Mouse (Mus musculus) heart, embryonic 13.5 days (tissue): ENCODE measurements around the gene Ap5s1. TPM values are rescaled to one million over a fixed set of nuclear protein-coding genes. Genes with fewer than 3 reads are reported as not detected.

Experiments
- ATAC-seq: fragments of 200-750 bp; cut with Nextera tagmentation; 2 replicates; pipeline ENCODE4 v1.8.0; 2017; ENCODE audit warnings: moderate TSS enrichment; ENCODE audit not compliant: insufficient number of reproducible peaks, low FRiP score, low TSS enrichment; ENCODE audit errors: extremely low read depth
- H3K27ac ChIP-seq: fragments of 300-500 bp; sonication (generic); replicated peaks from 2 replicates; pipeline ENCODE4 v1.5.1; 2015; ENCODE audit warnings: moderate library complexity, mild to moderate bottlenecking, inconsistent platforms
- H3K27me3 ChIP-seq: fragments of 300-500 bp; sonication (generic); replicated peaks from 2 replicates; pipeline ENCODE4 v1.6.1; 2015; ENCODE audit warnings: mild to moderate bottlenecking, inconsistent platforms
- H3K36me3 ChIP-seq: fragments of 300-500 bp; sonication (generic); 2 replicates; pipeline ENCODE4 v1.6.1; 2015; ENCODE audit warnings: mild to moderate bottlenecking, inconsistent platforms
- H3K4me1 ChIP-seq: fragments of 300-500 bp; sonication (generic); 2 replicates; pipeline ENCODE4 v1.6.1; 2015; ENCODE audit warnings: inconsistent platforms
- H3K4me2 ChIP-seq: fragments of 300-500 bp; sonication (generic); 2 replicates; pipeline ENCODE4 v1.6.1; 2015; ENCODE audit warnings: inconsistent platforms, mild to moderate bottlenecking, moderate library complexity
- H3K4me3 ChIP-seq: fragments of 300-500 bp; sonication (generic); 2 replicates; pipeline ENCODE4 v1.5.1; 2015; ENCODE audit warnings: moderate library complexity, mild to moderate bottlenecking, inconsistent platforms
- H3K9ac ChIP-seq: fragments of 300-500 bp; sonication (generic); 2 replicates; pipeline ENCODE4 v1.6.1; 2015; ENCODE audit warnings: inconsistent platforms, mild to moderate bottlenecking, moderate library complexity
- H3K9me3 ChIP-seq: fragments of 300-500 bp; sonication (generic); 2 replicates; pipeline ENCODE4 v1.6.1; 2016; ENCODE audit warnings: inconsistent platforms
- WGBS: fragments of 180-500 bp; shearing (Covaris S2); methylation state at CpG from one replicate; pipeline ENCODE4 v1.1.7; 2015; ENCODE audit warnings: mixed read lengths; 5-methylcytosine and 5-hydroxymethylcytosine counted together
- polyA plus RNA-seq: library from polyadenylated mRNA; unstranded; fragments of >200 nt; fragmentation: Nextera tagmentation; extraction: Ambion mirVana; gene quantifications from 2 replicates; pipeline ENCODE4 v1.2.1, GENCODE M21; 2015

The Ap5s1 gene
- polyA plus RNA-seq, 1 experiment from 2014 or later = 32.0 TPM

- Histone ChIP-seq H3K4me1 (peaks cover 63% of the 10 kb centered on the region), H3K4me3 (peak overlapping the region; percentile 51), H3K36me3 (peaks cover 23% of the 10 kb centered on the region), H3K27ac (no peak overlapping the region), H3K9ac (peak overlapping the region; percentile 68), H3K9me3 (no peaks in the 10 kb centered on the region), H3K4me2 (peak overlapping the region; percentile 82), H3K27me3 (peaks cover 47% of the 10 kb centered on the region)
- ATAC-seq = no peak
- WGBS = 5% methylated on average over 11 of the region's 11 CpGs
Observed at GRCm38 (mm10) chr2:131174700-131175099, 32.2 kb upstream of the Ap5s1 start.

- no peaks in the 10 kb centered on the region for H3K9me3 ChIP-seq
- H3K36me3 ChIP-seq = peaks cover 23% of the 10 kb centered on the region
- 72% methylated on average over 3 of the region's 3 CpGs for WGBS
- H3K4me1 ChIP-seq = peaks cover 63% of the 10 kb centered on the region
- H3K4me3 ChIP-seq = no peak overlapping the region
- H3K27me3 ChIP-seq = peaks cover 40% of the 10 kb centered on the region
- no peak overlapping the region for H3K4me2 ChIP-seq
- H3K27ac ChIP-seq = no peak overlapping the region
- no peak overlapping the region for H3K9ac ChIP-seq
- no peak for ATAC-seq
Observed at GRCm38 (mm10) chr2:131175286-131175944, 31.5 kb upstream of the Ap5s1 start.

DNA sequence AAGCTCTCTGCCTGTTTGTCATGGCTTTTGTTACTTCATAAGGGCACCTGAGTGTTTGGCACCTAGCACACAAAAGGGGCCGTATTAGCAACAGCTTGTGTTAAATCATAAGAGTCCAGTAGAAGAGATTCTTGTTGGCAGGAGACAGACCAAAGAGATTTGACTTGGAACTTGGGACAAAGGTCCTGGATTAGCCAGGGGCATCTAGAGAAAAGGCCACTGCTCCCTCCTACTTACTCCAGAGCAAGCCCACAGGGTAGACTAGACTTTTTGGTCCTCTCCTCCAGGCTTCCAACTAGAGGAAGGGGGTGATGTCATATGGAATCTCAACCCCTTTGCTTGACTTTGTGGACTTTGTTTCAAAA lies 31.0 kb upstream of the Ap5s1 start:
- H3K4me1 ChIP-seq = peaks cover 60% of the 10 kb centered on the region
- 0 out of 2 replicates have a peak overlapping the region, but pooled peaks have one; percentile 4 for H3K27ac ChIP-seq
- H3K4me2 ChIP-seq = no peak overlapping the region

DNA sequence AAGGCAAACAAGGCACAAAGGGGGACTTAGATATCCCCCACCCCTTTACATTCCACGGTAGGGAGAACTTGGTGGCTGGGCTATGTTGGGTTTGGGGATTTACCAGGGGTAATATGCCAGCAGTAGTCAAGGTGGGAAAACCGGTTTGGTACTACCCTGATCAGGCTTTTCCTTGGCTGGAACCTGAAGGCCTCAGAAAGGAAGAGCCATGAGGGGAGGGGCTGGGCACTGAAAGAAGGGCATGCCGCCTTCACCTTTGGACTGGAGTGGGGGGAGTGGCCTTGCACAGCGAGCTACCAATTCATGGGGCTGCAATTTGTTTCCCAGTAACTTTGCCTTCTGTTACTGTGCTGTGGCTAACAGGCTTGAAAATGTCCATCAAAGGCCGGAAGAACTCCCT lies 30.4 kb upstream of the Ap5s1 start:
- no peak for ATAC-seq
- H3K9me3 ChIP-seq = no peaks in the 10 kb centered on the region
- peak overlapping the region; percentile 98; the same call in 1 of the 2 replicates for H3K4me2 ChIP-seq
- H3K27me3 ChIP-seq = peaks cover 29% of the 10 kb centered on the region
- peak overlapping the region; percentile 4; the same call in 1 of the 2 replicates for H3K27ac ChIP-seq
- peaks cover 55% of the 10 kb centered on the region for H3K4me1 ChIP-seq
- WGBS = 59% methylated on average over 5 of the region's 5 CpGs
- H3K9ac ChIP-seq = peak overlapping the region; percentile 98
- peaks cover 23% of the 10 kb centered on the region for H3K36me3 ChIP-seq
- H3K4me3 ChIP-seq = no peak overlapping the region

More for the DNA sequence above, 31.0 kb upstream of the Ap5s1 start:
- no peak for ATAC-seq
- Histone ChIP-seq H3K4me3 (no peak overlapping the region), H3K36me3 (peaks cover 23% of the 10 kb centered on the region), H3K9me3 (no peaks in the 10 kb centered on the region), H3K27me3 (peaks cover 35% of the 10 kb centered on the region), H3K9ac (0 out of 2 replicates have a peak overlapping the region, but pooled peaks have one; percentile 98)
- WGBS = 92% methylated on average over 1 of the region's 1 CpGs

DNA sequence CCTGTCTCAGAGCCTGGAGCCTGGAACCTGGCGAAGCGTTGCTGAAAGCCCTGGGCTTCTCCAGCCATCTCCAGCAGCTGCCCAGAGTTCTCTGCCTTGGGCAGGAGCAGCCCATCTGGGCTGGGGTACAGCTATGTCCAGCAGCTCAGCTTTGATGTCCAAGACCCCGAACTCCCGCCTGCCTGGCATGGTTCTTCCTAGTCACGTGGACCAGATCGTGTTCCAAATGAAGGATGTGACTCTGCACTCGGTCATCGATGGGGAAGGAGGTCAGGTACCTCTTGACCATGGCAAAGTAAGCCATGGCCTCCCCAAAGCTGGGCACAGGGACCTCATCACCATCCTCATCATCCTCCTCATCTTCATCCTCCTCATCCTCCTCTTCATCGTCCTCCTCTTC lies 28.9 kb upstream of the Ap5s1 start:
- H3K27ac ChIP-seq = no peak overlapping the region
- 87% methylated on average over 9 of the region's 9 CpGs for WGBS

DNA sequence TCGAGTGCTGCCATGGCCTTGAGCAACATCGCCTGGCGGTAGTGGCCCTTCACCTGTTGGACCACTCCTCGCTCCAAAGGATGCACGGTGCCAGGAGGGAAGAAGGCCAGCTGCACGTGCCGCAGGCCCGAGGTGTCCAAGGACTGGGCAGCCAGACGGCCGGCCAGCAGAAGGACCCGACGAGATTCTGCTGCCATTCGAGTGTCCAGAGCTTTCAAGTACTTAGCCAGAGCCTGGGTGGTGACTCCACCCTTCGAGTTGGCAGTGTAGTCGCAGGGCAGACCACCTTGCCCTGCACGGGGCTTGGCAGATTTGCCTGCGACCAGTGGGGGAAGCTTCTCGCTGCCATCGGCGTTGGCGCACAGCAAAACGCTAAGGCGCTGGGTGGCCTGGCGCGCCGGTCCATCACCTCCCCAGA lies 28.0 kb upstream of the Ap5s1 start:
- H3K9me3 ChIP-seq = no peaks in the 10 kb centered on the region
- 0 out of 2 replicates have a peak overlapping the region, but pooled peaks have one; percentile 91 for H3K27ac ChIP-seq
- H3K27me3 ChIP-seq = peaks cover 6% of the 10 kb centered on the region
- H3K4me1 ChIP-seq = peaks cover 49% of the 10 kb centered on the region
- 30% methylated on average over 26 of the region's 26 CpGs for WGBS
- H3K4me3 ChIP-seq = peak overlapping the region; percentile 84
- H3K4me2 ChIP-seq = peak overlapping the region; percentile 98
- no peak for ATAC-seq
- H3K36me3 ChIP-seq = peaks cover 23% of the 10 kb centered on the region
- H3K9ac ChIP-seq = peak overlapping the region; percentile 98

More for the DNA sequence above, 28.9 kb upstream of the Ap5s1 start:
- Histone ChIP-seq H3K4me1 (peaks cover 49% of the 10 kb centered on the region), H3K9ac (peak overlapping the region; percentile 98), H3K4me2 (peak overlapping the region; percentile 98), H3K27me3 (peaks cover 15% of the 10 kb centered on the region), H3K9me3 (no peaks in the 10 kb centered on the region), H3K4me3 (peak overlapping the region; percentile 84), H3K36me3 (peaks cover 23% of the 10 kb centered on the region)
- ATAC-seq = no peak

DNA sequence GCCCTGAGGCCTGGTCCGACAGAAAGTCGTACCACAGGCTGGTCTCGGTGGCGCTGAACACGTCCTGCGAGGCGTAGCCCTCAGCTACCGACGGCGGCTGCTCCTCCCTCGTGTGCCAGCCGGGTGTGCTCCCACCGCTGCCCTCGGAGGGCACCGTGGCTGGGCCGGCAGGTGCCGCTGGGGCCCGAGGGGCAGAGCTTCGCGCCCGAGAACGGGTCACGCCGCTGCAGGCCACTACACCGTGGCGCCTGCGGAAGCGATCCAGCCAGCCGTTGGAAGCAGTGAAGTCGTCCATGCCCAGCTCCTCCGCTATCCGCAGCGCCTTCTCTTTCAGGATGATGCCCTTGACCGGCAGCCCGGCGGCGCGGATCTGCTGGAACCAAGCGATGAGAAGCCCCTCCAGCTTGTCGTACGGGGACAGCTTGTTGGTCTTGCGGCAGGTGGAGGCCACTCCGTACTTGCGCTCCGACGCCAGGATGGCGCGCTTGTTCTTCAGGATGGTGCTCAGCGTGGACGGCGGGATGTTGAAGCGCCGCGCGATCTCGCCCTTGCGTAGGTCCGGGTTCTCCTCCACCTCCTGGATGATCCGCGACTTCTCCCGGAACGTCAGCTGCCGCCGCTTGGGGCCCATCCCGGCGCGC lies 27.5 kb upstream of the Ap5s1 start:
- H3K9ac ChIP-seq = peak overlapping the region; percentile 98
- peak overlapping the region; percentile 91 for H3K27ac ChIP-seq
- peak overlapping the region; percentile 84 for H3K4me3 ChIP-seq
- peak overlapping the region; percentile 98 for H3K4me2 ChIP-seq
- peak; percentile 11; the same call in 1 of the 2 replicates for ATAC-seq
- peaks cover 23% of the 10 kb centered on the region for H3K36me3 ChIP-seq
- H3K4me1 ChIP-seq = peaks cover 44% of the 10 kb centered on the region
- H3K27me3 ChIP-seq = peaks cover under 1% of the 10 kb centered on the region; the same call in 1 of the 2 replicates
- no peaks in the 10 kb centered on the region for H3K9me3 ChIP-seq
- under 1% methylated on average over 60 of the region's 67 CpGs for WGBS

DNA sequence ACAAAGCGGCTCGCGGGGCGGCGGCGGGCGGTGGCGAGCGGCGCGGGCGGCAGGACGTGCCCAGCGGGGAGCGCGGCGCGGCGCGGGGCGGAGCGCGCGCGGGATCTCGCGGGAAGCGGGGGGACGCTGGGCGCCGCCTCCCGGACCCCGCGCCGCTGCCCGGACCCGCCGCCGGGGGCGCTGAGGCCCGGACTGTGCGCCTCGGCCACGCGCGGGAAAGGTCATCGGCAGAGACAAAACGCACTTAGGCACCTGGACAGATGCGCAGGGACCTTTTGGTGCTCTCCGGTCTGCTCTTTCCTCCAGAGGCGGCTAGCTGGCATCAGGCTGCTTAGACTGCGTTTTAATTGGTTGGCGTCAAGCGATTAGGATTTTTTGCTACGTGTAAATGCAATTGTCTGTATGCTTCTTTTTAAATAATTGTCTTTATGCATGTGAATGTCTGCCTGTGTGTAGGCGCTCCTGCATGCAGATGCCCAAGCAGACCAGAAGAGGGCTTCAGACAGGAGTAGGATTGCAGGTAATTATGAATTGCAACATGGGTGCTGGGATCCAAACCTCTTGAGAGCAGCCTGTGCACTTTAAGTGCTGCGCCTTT lies 26.8 kb upstream of the Ap5s1 start, which contains the start of gene Cenpb:
Cenpb (minus strand) TSS at position 78 of the 598 bp plus-strand sequence.
- H3K4me1 ChIP-seq = peaks cover 38% of the 10 kb centered on the region
- peaks cover 23% of the 10 kb centered on the region for H3K36me3 ChIP-seq
- H3K27me3 ChIP-seq = peaks cover 1% of the 10 kb centered on the region; the same call in 1 of the 2 replicates
- H3K9me3 ChIP-seq = no peaks in the 10 kb centered on the region
- peak within 1 kb of the TSS; percentile 98 for H3K9ac ChIP-seq
- 4% methylated on average over 30 of the region's 57 CpGs for WGBS
- peak; percentile 73 for ATAC-seq
- H3K27ac ChIP-seq = peak within 1 kb of the TSS; percentile 91
- H3K4me2 ChIP-seq = peak within 1 kb of the TSS; percentile 98
- H3K4me3 ChIP-seq = peak within 1 kb of the TSS; percentile 84

DNA sequence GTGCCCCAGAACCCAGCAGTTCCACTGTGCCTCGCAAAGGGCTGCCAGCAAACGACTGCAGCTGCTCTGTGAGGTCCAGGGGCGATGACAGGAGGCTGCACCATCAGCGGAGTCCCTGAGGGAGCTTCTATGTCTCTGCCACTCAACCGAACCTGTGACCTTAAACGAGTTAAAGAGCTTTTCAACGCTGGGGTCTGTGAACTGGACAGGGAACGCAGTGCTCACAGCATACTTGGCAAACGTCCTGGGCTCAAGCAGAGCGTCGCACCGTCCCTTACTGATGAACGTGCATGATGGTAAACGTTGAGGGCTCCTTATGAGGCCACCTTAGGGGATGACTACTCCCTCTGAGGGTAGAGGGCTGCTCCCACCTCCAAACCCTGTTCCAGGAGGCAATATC lies 20.5 kb upstream of the Ap5s1 start:
- peak overlapping the region; percentile 95 for H3K27ac ChIP-seq
- peaks cover 50% of the 10 kb centered on the region for H3K4me1 ChIP-seq
- H3K9ac ChIP-seq = peak overlapping the region; percentile 92
- WGBS = 1% methylated on average over 14 of the region's 14 CpGs
- H3K27me3 ChIP-seq = peaks cover 4% of the 10 kb centered on the region; the same call in 1 of the 2 replicates
- peak overlapping the region; percentile 95 for H3K4me2 ChIP-seq
- H3K4me3 ChIP-seq = peak overlapping the region; percentile 73
- H3K9me3 ChIP-seq = no peaks in the 10 kb centered on the region
- ATAC-seq = peak; percentile 56; the same call in 1 of the 2 replicates
- H3K36me3 ChIP-seq = peaks cover 23% of the 10 kb centered on the region

DNA sequence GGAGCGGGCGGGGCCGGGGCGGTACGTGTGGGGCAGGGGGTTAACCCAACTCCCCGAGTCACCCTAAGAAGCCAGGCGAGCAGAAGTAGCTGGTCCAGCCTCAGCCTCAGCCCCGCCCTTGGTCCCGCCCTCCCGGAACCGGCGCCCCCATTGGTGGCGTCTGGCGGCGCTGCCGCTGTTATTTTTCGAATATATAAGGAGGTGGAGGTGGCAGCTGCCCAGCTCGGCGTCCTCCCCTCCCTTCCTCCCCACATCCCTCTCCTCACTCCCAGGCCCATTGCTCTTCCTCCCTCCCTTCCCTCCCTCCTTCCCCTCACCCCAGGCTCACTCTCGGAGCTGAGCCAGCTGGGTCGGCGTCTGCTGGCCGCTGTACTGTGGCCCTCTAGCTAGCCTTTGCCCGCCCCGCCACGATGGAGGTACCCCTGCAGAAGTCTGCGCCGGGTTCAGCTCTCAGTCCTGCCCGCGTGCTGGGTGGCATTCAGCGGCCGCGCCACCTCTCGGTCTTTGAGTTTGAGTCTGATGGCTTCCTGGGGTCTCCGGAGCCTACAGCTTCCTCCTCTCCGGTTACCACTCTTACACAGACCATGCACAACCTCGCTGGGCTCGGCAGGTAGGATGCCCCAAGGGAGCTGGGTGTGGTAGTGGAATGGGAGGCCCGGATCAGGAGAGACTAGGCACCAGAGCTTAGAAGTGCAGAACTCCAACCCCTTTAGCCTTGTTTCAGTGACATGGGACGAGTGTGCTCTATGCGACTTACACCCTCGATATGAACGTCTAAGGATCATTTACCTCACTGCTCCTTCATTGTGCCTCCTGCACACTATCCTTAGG lies 19.9 kb upstream of the Ap5s1 start, which contains the start of the genes Cdc25b and Spef1:
Cdc25b (plus strand) TSS at position 179 of the 831 bp plus-strand sequence.
Spef1 (minus strand) TSS at position 512 of the 831 bp plus-strand sequence.
- Histone ChIP-seq H3K27ac (peak within 1 kb of the TSS; percentile 95), H3K9me3 (no peaks in the 10 kb centered on the region), H3K27me3 (peaks cover 4% of the 10 kb centered on the region; the same call in 1 of the 2 replicates), H3K4me1 (peaks cover 50% of the 10 kb centered on the region), H3K36me3 (peaks cover 30% of the 10 kb centered on the region), H3K4me2 (peak within 1 kb of the TSS; percentile 95), H3K4me3 (peak within 1 kb of the TSS; percentile 73), H3K9ac (peak within 1 kb of the TSS; percentile 92)
- WGBS = under 1% methylated on average over 43 of the region's 43 CpGs
- peak; percentile 80 for ATAC-seq
